Mouse (Mus musculus) midbrain, embryonic 11.5 days (tissue): ENCODE measurements at regions not wholly inside any gene's neighbourhood (a gene's known extent, or its start where the extent isn't known, plus 50 kb on each side); places are given as distances from the start of the nearest gene placed in this dataset.

Source experiments
- ATAC-seq: fragments of 200-750 bp; cut with Nextera tagmentation; 2 replicates; pipeline ENCODE4 v1.8.0; 2017; ENCODE audit warnings: moderate TSS enrichment, moderate library complexity; ENCODE audit not compliant: low FRiP score
- DNase-seq: peaks from one replicate; pipeline ENCODE4 v3.0.0; 2015; ENCODE audit warnings: low spot score; ENCODE audit errors: missing footprints
- H3K27ac ChIP-seq: fragments of 300-500 bp; sonication (generic); 2 replicates; pipeline ENCODE4 v1.5.1; 2014; ENCODE audit warnings: low read depth, low read length
- H3K27me3 ChIP-seq: fragments of 300-500 bp; sonication (generic); 2 replicates; pipeline ENCODE4 v1.6.1; 2014; ENCODE audit warnings: mild to moderate bottlenecking, low read length, moderate library complexity, mixed read lengths; ENCODE audit not compliant: control insufficient read depth, insufficient read depth
- H3K36me3 ChIP-seq: fragments of 300-500 bp; sonication (generic); 2 replicates; pipeline ENCODE4 v1.6.1; 2014; ENCODE audit warnings: mild to moderate bottlenecking, low read length, moderate library complexity, mixed read lengths; ENCODE audit not compliant: control insufficient read depth, insufficient read depth
- H3K4me1 ChIP-seq: fragments of 300-500 bp; sonication (generic); 2 replicates; pipeline ENCODE4 v1.6.1; 2014; ENCODE audit warnings: low read length; ENCODE audit not compliant: control insufficient read depth, insufficient read depth
- H3K4me2 ChIP-seq: fragments of 300-500 bp; sonication (generic); 2 replicates; pipeline ENCODE4 v1.6.1; 2014; ENCODE audit warnings: mild to moderate bottlenecking, moderate library complexity
- H3K4me3 ChIP-seq: fragments of 300-500 bp; sonication (generic); 2 replicates; pipeline ENCODE4 v1.5.1; 2014; ENCODE audit warnings: low read depth, low read length
- H3K9ac ChIP-seq: fragments of 300-500 bp; sonication (generic); 2 replicates; pipeline ENCODE4 v1.6.1; 2014; ENCODE audit warnings: low read length
- H3K9me3 ChIP-seq: fragments of 300-500 bp; sonication (generic); 2 replicates; pipeline ENCODE4 v1.6.1; 2016; ENCODE audit warnings: low read length; ENCODE audit not compliant: control insufficient read depth
- WGBS: fragments of 180-500 bp; shearing (Covaris S2); extraction: QIAGEN DNeasy Blood & Tissue Kit; methylation state at CpG from one replicate; pipeline ENCODE4 v1.1.7; 2014; 5-methylcytosine and 5-hydroxymethylcytosine counted together

GRCm38 (mm10) chr2:83396307-83396706 is 247.9 kb upstream of the Zc3h15 start:
- no peak overlapping the region for H3K4me2 ChIP-seq
- no peak overlapping the region for H3K4me3 ChIP-seq
- H3K27me3 ChIP-seq = no peaks in the 10 kb centered on the region
- H3K27ac ChIP-seq = no peak overlapping the region
- no peaks in the 10 kb centered on the region for H3K36me3 ChIP-seq
- H3K4me1 ChIP-seq = 0 out of 2 replicates have a peak, but pooled peaks cover 3% of the 10 kb centered on the region
- 79% methylated on average over 1 of the region's 1 CpGs for WGBS
- no peak overlapping the region for H3K9ac ChIP-seq
- H3K9me3 ChIP-seq = no peaks in the 10 kb centered on the region
- ATAC-seq (peak; percentile 27; the same call in 1 of the 2 replicates), DNase-seq (no peak)

DNA sequence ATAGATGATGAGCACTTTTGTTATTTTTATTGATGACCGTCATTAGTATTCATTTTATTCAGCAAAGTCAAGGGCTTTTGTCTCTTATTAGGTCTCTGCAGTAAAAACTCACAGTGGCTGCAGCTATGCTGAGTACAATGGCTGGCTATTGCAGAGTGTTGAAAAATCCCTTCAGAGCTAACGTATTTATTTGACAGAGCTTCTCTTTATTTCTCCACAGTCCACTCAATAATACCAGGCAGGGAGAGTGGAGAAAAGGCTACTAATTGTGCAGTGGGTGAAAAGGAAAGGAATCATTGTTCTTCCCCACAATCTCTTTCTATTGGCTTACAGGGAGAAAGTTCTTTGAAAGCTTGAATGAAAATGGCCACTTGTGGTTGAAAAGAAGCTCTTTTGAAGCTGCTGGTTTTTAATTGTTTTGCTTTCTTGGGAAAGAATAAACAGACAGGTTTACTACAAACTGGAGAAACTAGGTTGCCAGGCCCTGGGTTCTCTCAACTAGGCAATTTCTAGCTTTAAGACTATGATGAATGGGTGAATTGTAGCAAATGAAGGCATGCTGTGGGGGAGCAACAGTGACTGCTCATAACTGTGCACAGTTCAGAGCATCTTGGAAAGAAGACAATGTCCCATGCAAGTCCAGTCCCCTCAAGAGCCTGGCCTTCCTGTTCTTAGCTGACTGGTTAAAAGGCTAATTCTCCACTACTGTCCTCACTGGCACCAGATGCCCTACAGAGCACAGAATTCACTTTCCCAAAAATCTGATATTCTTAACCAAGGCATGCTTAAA is 247.2 kb upstream of the Zc3h15 start:
- Histone ChIP-seq H3K4me2 (no peak overlapping the region), H3K27me3 (no peaks in the 10 kb centered on the region), H3K4me3 (no peak overlapping the region), H3K4me1 (0 out of 2 replicates have a peak, but pooled peaks cover 3% of the 10 kb centered on the region), H3K36me3 (no peaks in the 10 kb centered on the region), H3K9me3 (no peaks in the 10 kb centered on the region), H3K27ac (no peak overlapping the region), H3K9ac (no peak overlapping the region)
- ATAC-seq (peak; percentile 84), DNase-seq (no peak)
- 44% methylated on average over 2 of the region's 2 CpGs for WGBS

- Histone ChIP-seq H3K9me3 (no peaks in the 10 kb centered on the region), H3K4me3 (no peak overlapping the region), H3K4me1 (no peaks in the 10 kb centered on the region), H3K4me2 (no peak overlapping the region), H3K27me3 (no peaks in the 10 kb centered on the region), H3K36me3 (no peaks in the 10 kb centered on the region), H3K9ac (no peak overlapping the region), H3K27ac (no peak overlapping the region)
- WGBS = 79% methylated on average over 5 of the region's 5 CpGs
- no peak for ATAC-seq
- no peak for DNase-seq
Measured at GRCm38 (mm10) chr2:83442739-83443138, 201.5 kb upstream of the Zc3h15 start.

- 83% methylated on average over 4 of the region's 4 CpGs for WGBS
- Histone ChIP-seq H3K4me3 (no peak overlapping the region), H3K9me3 (no peaks in the 10 kb centered on the region), H3K9ac (no peak overlapping the region), H3K36me3 (no peaks in the 10 kb centered on the region), H3K27me3 (no peaks in the 10 kb centered on the region), H3K27ac (no peak overlapping the region), H3K4me2 (no peak overlapping the region), H3K4me1 (no peaks in the 10 kb centered on the region)
- ATAC-seq = 0 out of 2 replicates have a peak, but pooled peaks have one; percentile 22
- no peak for DNase-seq
Measured at GRCm38 (mm10) chr2:83451378-83451777, 192.9 kb upstream of the Zc3h15 start.
